Mouse (Mus musculus) testis, adult 2 months (tissue): ENCODE measurements around the gene Tmc6.

Source experiments
- CTCF ChIP-seq: fragments of 200-500 bp; IDR thresholded peaks from 2 replicates; pipeline ENCODE4 v1.5.1; 2012; ENCODE audit warnings: low read depth, mild to moderate bottlenecking, inconsistent platforms, low read length, moderate library complexity; ENCODE audit not compliant: control insufficient read depth, insufficient read depth, insufficient replicate concordance
- POLR2A ChIP-seq: fragments of 200-500 bp; IDR thresholded peaks from 2 replicates; pipeline ENCODE4 v1.6.1; 2012; ENCODE audit warnings: low read depth, mild to moderate bottlenecking, inconsistent platforms, low read length, moderate library complexity; ENCODE audit not compliant: control insufficient read depth

DNA sequence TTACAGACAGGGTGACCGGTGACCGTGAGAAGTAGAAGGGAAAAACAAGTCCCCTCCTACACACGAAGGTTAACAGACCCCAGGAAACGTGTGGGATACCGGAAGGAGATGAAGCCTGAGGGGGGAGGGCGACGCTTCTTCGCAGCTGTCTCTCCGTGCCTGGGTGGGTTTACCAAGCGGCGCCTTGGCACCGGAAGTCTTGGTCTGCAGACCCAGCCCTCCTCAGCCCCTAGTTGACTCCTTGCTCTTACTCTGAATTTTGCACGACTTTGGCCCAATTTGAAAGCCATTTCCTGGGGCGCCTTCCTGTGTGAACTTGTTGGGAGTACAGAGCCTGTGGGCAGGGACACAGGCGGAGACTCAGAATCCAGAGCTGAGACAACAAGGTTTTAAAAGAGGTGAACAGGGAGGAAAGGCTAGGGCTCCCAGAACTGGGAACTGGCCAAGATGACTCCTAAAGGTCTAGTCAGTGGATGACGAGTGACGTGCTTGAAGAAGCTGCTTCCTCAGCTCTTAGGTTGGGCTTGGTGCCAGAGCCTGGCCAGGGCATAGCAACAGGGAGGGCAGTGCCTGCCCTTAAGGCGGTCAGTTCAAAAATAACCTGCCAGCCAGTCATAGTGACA, 688 bp downstream of the Tmc6 start:
- no peak for TF ChIP-seq POLR2A
- TF ChIP-seq CTCF = no peak
